Mouse (Mus musculus) G1E (cell line): ENCODE measurements at regions not wholly inside any gene's neighbourhood (a gene's known extent, or its start where the extent isn't known, plus 50 kb on each side); places are given as distances from the start of the nearest gene placed in this dataset.

Experiments
- CTCF ChIP-seq: IDR thresholded peaks from 2 replicates; pipeline ENCODE4 v1.5.1; 2012; ENCODE audit warnings: low read depth, low read length, inconsistent platforms, mixed read lengths
- GATA1 ChIP-seq: IDR thresholded peaks from 2 replicates; pipeline ENCODE4 v1.6.1; 2012; ENCODE audit warnings: borderline replicate concordance, low read length, inconsistent platforms, mixed read lengths
- GATA2 ChIP-seq: IDR thresholded peaks from 2 replicates; pipeline ENCODE4 v1.6.1; 2012; ENCODE audit warnings: low read depth, low read length, inconsistent platforms, borderline replicate concordance
- TAL1 ChIP-seq: conservative IDR thresholded peaks from 2 replicates; pipeline ENCODE4 v1.6.1; 2012; ENCODE audit warnings: low read depth, low read length, inconsistent platforms, mixed read lengths

DNA sequence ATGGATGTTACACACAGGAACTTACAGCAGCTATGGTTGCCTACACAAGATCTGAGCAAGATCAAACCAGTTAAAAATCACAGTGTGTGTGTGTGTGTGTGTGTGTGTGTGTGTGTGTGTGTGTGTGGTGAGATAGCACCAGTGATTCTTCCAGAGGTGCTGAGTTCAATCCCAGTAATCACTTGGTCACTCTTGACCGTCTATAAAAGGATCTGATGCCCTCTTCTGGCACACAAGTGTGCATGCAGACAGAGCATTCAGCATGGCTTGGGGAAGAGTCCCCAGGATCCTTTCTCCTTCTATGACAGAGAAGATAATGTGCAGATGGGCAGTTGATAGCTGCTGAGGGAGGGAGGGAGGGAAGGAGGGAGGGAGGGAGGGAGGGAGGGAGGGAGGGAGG lies 274.4 kb upstream of the Pkn2 start:
- TF ChIP-seq CTCF (no peak), TAL1 (no peak), GATA1 (no peak), GATA2 (no peak)
